Mouse (Mus musculus) spleen, adult 2 months (tissue): ENCODE data around the gene Gins3. TPM values are rescaled to one million over a fixed set of nuclear protein-coding genes. Genes with fewer than 3 reads are reported as not detected.
"Not testable (repeated sequence)": the region's sequence is repeated elsewhere in the genome, so short reads cannot be mapped to it uniquely, and the experiment has no call there.

Experiments
- DNase-seq, 2 experiments: peaks; one replicate each; pipeline versions ENCODE4 v3.0.0 to v3.0.0-alpha.2; 2012 to 2021; ENCODE audit warnings: low spot score in 2 of 2, low read depth in 1 of 2
- H3K27ac ChIP-seq: fragments of 200-500 bp; 2 replicates; pipeline ENCODE4 v1.5.1; 2012; ENCODE audit warnings: low read length, inconsistent platforms; ENCODE audit not compliant: insufficient read depth
- H3K27me3 ChIP-seq: fragments of 200-500 bp; 2 replicates; pipeline ENCODE4 v1.6.1; 2012; ENCODE audit warnings: mild to moderate bottlenecking, moderate library complexity, low read length, inconsistent platforms; ENCODE audit not compliant: control insufficient read depth, insufficient read depth
- H3K36me3 ChIP-seq: fragments of 200-500 bp; 2 replicates; pipeline ENCODE4 v1.6.1; 2012; ENCODE audit warnings: mild to moderate bottlenecking, low read length, inconsistent platforms; ENCODE audit not compliant: control insufficient read depth, insufficient read depth
- H3K4me1 ChIP-seq: fragments of 200-500 bp; 2 replicates; pipeline ENCODE4 v1.6.1; 2011; ENCODE audit warnings: inconsistent platforms; ENCODE audit not compliant: control insufficient read depth, insufficient read depth, insufficient read length
- H3K4me3 ChIP-seq: fragments of 200-500 bp; 2 replicates; pipeline ENCODE4 v1.5.1; 2011; ENCODE audit warnings: mild to moderate bottlenecking, inconsistent platforms; ENCODE audit not compliant: insufficient read depth, insufficient read length; ENCODE audit errors: extremely low read depth
- CTCF ChIP-seq: fragments of 200-500 bp; IDR thresholded peaks from 2 replicates; pipeline ENCODE4 v1.5.1; 2011; ENCODE audit warnings: mild to moderate bottlenecking, inconsistent platforms; ENCODE audit not compliant: insufficient read depth, insufficient read length, insufficient replicate concordance; ENCODE audit errors: extremely low read depth
- POLR2A ChIP-seq: fragments of 200-500 bp; IDR thresholded peaks from 2 replicates; pipeline ENCODE4 v1.6.1; 2011; ENCODE audit warnings: low read depth, low read length, inconsistent platforms
- WGBS: fragments of 180-500 bp; shearing (Covaris S2); methylation state at CpG from one replicate; pipeline ENCODE4 v1.1.7; 2018; 5-methylcytosine and 5-hydroxymethylcytosine counted together
- polyA plus RNA-seq: library from polyadenylated mRNA; depleted of rRNA; stranded (reverse); fragments of >200 nt; gene quantifications from 2 replicates; pipeline ENCODE4 v1.2.3, GENCODE M21; 2012

Gins3 gene
- polyA plus RNA-seq, 1 experiment: 2.1 TPM

DNA sequence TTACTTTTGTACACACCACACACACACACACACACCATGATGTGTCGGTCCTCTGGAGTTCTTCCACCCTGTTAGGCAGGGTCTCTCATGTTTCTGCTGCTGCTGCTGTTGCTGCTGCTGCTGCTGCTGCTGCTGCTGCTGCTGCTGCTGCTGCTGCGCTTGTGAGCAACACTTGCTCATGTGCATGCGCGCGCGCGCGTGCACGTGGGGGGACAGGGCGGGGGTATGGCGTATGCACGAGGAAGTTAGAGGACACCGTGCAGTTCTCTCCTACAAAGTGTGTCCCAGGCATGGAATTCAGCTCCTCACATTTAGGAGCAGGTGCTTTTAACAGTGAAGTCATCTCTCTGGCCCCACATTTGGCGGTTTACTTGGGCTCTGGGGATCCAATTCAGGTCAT, 38.1 kb upstream of the Gins3 start:
- no peaks in the 10 kb centered on the region; the same call in 1 of the 2 replicates for H3K27me3 ChIP-seq
- 89% methylated on average over 14 of the region's 14 CpGs for whole genome bisulfite sequencing
- no peaks in the 10 kb centered on the region for H3K4me1 ChIP-seq
- TF ChIP-seq POLR2A (no peak), CTCF (no peak)
- H3K4me3 ChIP-seq: no peak overlapping the region
- no peaks in the 10 kb centered on the region for H3K36me3 ChIP-seq
- no peak overlapping the region for H3K27ac ChIP-seq
- DNase-seq: no peak

DNA sequence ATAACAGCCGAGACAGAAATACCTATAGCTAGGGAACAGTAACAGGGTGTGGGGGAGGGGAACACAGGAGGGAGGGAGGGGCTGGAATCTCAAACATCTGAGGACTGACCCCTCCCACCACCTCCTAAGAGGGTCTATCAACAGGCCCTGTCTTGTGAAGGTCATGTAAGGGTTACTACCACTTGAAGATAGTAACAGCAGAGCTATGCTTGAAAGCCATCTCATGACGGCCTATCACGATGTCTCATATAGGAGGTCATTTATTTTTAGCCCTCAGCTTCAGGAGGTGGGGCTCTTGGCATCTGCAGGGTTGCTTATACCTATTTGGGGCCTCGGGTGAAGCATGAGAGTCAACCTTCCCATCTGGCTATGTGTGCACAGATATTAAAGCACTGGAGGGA, 36.4 kb upstream of the Gins3 start:
- Histone ChIP-seq H3K27me3 (no peaks in the 10 kb centered on the region; the same call in 1 of the 2 replicates), H3K27ac (no peak overlapping the region), H3K4me1 (no peaks in the 10 kb centered on the region), H3K4me3 (no peak overlapping the region), H3K36me3 (no peaks in the 10 kb centered on the region)
- no peak for DNase-seq
- WGBS: 63% methylated on average over 4 of the region's 4 CpGs
- TF ChIP-seq POLR2A: no peak
- no peak for TF ChIP-seq CTCF

DNA sequence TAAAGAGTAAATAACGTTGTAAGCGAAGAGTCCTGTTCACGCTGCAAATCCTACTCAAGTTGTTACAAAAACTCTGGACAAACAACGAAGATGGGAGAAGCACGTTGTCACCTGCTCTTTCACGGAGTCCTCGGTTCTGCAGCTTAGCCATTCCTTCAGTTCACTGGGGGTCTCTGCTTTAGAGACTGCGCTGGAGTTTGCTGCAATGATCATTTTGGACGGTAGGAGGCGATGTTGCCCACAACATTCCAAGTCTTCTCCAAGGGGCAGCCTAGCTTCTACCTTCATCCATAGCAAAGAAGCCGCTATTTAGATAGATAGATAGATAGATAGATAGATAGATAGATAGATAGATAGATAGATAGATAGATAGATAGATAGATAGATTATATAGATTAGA, 33.4 kb upstream of the Gins3 start:
- H3K36me3 ChIP-seq: no peaks in the 10 kb centered on the region
- 19% methylated on average over 11 of the region's 11 CpGs for WGBS
- H3K27me3 ChIP-seq: no peaks in the 10 kb centered on the region
- TF ChIP-seq POLR2A (no peak), CTCF (peak; percentile 52; the same call in 1 of the 2 replicates)
- H3K4me3 ChIP-seq: no peak overlapping the region
- H3K27ac ChIP-seq: no peak overlapping the region
- no peaks in the 10 kb centered on the region for H3K4me1 ChIP-seq
- peak in 1 of 2 experiments; percentile 21 for DNase-seq

DNA sequence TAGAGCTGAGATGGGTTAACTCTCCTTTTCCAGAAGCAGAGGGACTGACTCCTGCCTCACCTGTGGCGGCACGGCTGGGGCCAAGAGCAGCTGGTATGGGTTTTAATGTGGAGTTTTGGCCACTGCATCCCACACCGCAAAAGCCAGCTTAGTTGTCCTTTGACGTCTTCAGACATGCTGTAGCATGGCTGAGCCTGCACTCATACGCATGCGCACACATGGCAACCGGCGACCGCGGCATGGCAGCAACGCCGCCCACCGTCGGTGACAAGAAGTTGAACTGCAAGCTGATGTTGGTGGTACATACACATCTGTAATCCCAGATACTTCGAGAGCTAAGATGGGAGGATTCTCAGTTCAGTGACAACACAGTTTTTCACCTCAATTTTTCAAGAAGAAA, 31.9 kb upstream of the Gins3 start:
- DNase-seq: no peak
- H3K4me3 ChIP-seq: no peak overlapping the region
- 80% methylated on average over 15 of the region's 15 CpGs for WGBS
- no peaks in the 10 kb centered on the region for H3K36me3 ChIP-seq
- no peaks in the 10 kb centered on the region for H3K27me3 ChIP-seq
- no peak overlapping the region for H3K27ac ChIP-seq
- H3K4me1 ChIP-seq: no peaks in the 10 kb centered on the region
- TF ChIP-seq POLR2A: no peak
- no peak for TF ChIP-seq CTCF

DNA sequence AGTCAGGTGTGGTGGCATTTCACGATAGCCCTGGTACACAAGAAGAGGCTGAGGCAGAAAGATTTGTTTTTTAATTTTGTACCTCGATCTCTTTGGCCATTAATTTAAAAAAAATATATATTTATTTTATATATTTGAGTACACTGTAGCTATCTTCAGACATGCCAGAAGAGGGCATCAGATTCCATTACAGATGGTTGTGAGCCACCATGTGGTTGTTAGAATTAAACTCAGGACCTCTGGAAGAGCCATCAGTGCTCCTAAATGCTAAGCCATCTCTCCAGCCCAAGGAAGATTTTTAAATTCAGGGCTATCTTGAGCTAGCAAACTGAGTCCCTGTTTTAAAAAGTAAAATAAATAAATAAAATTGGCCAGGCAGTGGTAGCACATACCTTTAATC, 31.1 kb upstream of the Gins3 start:
- WGBS: 71% methylated on average over 2 of the region's 2 CpGs
- no peak for TF ChIP-seq POLR2A
- TF ChIP-seq CTCF: no peak
- Histone ChIP-seq H3K4me1 (no peaks in the 10 kb centered on the region), H3K36me3 (no peaks in the 10 kb centered on the region), H3K4me3 (no peak overlapping the region), H3K27ac (no peak overlapping the region), H3K27me3 (no peaks in the 10 kb centered on the region)
- DNase-seq: no peak

DNA sequence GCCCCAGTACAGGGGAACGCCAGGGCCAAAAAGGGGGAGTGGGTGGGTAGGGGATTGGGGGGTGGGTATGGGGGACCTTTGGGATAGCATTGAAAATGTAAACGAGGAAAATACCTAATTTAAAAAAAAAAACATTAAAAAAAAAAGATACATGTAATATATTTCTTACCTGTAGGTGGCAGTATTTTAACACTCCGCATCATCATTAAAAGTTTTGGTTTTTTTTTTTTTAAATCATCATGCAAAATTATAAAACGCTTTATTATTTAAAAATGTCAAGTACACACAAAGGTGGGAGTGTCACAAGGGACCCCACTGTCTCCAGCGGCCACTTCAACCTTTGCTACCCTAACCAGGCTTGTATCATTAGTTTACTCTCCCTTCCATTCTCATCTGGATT, 26.7 kb upstream of the Gins3 start:
- not testable (repeated sequence) for DNase-seq, H3K4me1 ChIP-seq, H3K4me3 ChIP-seq, H3K27me3 ChIP-seq, H3K36me3 ChIP-seq, H3K27ac ChIP-seq
- 12% methylated on average over 4 of the region's 5 CpGs for WGBS

DNA sequence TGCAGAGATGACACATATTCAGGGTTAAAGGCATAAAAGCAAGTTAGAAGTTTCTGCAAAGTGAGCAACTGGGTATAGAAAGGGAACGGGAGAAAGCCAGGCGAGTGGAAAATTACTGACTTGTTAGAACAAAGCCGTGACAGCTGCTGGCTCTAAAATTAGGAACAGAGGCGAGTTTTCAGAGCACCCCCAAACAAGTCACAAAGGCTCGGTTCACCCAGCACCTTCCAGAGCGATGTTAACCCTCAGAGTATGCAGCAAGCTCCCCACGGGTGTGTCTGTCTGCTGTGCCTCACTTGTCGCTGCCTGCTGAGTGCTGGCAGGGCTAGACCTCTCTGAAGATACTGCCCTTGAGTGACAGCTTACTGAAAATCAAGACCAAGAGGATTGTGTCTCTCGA, 26.0 kb upstream of the Gins3 start:
- H3K27me3 ChIP-seq: no peaks in the 10 kb centered on the region
- H3K4me3 ChIP-seq: no peak overlapping the region
- H3K4me1 ChIP-seq: no peaks in the 10 kb centered on the region
- no peaks in the 10 kb centered on the region for H3K36me3 ChIP-seq
- WGBS: 50% methylated on average over 9 of the region's 9 CpGs
- TF ChIP-seq POLR2A: no peak
- TF ChIP-seq CTCF: no peak
- no peak overlapping the region for H3K27ac ChIP-seq
- DNase-seq: no peak
